Mouse (Mus musculus): ENCODE results near the gene Mpnd. TPM values are rescaled to one million over a fixed set of nuclear protein-coding genes. Genes with fewer than 3 reads are reported as not detected.

Gene Mpnd
- total and polyA plus RNA-seq, 3 experiments: 87.3 to 197 (median 90.5) TPM

DNA sequence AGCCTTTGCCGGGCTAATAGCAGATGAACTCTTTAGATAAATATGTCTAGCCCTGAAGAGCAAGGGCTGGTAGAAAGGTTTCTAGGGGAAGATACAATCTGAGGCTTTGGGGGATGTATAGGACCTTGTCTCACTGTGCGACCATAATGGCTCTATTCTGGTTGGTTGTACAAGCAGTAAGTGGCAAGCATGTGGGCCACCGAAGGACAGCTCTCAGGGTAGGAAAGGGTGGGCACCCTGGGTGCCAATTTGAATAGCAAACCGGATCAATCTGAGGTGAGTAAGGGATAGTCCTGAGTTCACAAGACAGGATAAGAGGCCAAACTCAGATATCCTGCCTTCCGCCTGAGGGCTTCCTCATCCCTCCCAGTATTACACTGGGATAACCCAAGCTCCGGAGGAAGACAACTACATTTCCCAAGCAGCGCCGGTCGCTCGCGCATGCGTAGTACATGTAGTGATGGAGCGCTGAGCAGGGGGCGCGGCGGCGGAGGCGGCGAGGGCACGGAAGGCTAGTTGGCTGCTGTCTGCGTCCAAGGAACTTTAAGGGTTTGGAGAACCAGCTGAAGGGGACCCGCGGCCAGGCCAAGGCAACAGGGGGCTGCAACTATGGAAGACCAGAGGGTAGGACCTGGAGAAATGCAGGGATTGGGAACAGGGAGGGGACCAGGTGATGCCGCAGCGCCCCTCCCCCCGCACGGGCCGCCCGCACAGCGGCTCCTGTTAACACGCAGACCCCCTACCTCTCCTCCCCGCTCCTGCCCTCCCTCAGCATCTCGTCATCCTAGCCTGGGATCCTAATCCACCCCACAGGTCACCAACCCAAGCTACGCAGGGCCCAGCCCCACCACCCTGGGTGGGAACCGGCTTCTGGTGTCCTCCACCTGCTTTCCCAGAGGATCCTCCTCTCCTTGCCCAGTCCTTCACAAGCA, 19.2 kb upstream of the Mpnd start, which contains the start of gene Fsd1:
Gene Fsd1, plus strand, starts transcription at position 480 of the 932 bp plus-strand sequence.
- DNase-seq: no peak

DNA sequence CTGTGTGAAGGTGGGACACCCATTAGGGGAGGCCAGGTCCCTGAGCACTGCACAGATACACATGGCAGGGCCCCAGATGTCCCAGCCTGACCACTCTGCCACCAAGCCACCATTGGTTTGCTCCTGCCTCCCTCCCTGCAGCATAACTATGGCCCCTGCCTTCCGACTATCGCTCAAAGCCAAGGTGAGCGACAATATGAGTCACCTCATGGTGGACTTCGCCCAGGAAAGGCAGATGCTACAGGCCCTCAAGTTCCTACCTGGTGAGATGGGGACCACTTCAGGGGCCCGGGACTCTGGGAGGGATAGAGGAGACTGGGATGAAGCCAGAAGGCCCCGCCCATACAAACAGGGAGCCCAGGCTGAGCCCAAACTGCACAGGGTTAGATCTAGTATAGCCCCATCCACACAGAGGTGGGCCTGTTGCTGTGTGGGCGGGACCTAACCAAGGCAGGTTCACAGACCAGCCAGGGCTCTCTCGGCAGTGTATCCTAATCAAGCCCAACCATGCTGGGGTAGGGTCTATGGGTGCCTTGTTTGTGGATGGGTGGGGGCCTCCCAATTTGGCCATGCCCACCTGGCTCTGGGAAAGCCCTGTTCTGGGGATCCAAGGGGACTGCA, 15.1 kb upstream of the Mpnd start:
- no peak for DNase-seq

DNA sequence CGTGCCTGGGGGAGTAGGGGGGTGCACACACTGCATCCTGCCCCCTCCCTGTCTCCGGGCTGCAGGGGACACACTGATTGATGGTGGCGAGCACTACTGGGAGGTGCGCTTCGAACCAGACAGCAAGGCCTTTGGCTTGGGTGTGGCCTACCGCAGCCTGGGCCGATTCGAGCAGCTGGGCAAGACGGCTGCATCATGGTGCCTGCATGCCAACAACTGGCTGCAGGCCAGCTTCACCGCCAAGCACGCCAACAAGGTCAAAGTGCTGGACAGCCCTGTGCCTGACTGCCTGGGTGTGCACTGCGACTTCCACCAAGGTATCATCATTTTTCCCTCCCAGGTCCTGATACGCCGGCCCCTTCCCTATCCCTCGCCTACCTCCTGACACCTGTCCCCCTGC, 9.5 kb upstream of the Mpnd start:
- peak; percentile 89 for DNase-seq

DNA sequence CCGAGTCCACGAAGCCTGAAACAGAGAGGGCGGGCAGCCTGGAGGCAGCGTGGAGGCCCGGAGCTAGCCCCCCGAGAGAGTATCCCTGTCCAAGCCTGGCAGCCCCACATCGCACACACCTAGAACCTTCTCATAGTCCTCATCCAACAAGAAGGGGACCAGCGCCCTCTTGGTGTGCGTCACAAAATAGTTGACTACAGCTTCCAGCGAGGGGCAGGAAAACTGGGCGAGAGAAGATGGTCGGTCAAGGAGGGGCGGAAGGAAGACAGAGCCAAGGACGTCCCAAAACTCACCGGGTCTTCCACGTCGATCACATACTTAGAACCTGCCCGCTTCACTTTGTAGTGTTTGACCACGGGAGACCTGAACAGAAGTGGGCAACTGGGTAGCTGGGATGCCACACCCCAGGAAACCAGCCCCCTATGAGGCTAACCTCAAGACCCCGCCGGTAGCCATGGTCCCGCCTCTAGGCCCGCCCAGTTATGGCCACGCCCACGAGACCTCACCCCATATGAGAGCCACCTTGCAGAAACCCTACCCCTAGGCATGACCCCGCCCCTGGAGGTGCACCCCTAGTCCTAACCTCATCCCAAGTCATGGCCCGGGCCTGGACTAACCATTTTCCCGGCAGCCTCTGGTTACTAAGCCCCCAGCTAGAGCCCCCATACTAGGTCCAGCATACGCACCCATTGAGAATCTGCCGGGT, 5.6 kb upstream of the Mpnd start:
- DNase-seq: no peak

DNA sequence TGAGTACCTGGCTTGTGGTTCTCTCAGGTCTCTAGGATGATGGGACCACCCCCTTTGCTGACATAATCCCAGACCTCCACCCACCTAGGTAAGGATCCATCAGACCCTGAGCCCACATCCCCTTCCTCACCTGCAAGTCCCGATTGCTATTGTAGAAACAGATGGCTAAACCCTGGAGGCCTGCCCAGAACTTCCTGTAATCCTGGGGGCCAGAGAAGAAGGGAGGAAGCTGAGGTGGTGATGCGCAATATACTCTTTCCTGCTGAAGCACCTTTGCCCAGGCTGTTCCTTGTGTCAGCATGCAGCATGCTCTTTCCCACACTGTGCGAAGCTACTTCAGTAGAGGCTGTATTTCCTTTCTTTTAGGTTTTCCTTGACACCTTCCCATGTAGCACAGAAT, 2.5 kb upstream of the Mpnd start:
- no peak for DNase-seq

DNA sequence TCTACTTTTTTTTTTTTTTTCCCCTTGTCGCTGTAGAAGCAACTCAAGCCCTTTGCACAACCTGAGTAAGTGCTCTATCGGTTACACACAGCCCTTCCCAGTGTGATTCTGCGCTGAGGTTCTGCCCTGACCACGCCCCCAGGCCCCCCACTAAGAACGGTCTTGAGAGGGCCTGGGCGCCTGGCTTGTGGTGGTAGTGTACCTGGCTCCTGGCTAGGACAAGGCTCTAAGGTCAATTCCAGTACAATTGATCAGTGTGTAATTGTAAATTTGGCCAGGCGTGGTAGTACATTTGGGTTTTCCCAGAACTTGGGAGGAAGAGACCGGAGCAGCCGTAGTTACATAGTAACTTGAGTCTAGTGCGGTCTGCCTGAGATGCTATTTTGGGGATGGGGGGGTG, 1.4 kb downstream of the Mpnd start:
- DNase-seq: no peak

DNA sequence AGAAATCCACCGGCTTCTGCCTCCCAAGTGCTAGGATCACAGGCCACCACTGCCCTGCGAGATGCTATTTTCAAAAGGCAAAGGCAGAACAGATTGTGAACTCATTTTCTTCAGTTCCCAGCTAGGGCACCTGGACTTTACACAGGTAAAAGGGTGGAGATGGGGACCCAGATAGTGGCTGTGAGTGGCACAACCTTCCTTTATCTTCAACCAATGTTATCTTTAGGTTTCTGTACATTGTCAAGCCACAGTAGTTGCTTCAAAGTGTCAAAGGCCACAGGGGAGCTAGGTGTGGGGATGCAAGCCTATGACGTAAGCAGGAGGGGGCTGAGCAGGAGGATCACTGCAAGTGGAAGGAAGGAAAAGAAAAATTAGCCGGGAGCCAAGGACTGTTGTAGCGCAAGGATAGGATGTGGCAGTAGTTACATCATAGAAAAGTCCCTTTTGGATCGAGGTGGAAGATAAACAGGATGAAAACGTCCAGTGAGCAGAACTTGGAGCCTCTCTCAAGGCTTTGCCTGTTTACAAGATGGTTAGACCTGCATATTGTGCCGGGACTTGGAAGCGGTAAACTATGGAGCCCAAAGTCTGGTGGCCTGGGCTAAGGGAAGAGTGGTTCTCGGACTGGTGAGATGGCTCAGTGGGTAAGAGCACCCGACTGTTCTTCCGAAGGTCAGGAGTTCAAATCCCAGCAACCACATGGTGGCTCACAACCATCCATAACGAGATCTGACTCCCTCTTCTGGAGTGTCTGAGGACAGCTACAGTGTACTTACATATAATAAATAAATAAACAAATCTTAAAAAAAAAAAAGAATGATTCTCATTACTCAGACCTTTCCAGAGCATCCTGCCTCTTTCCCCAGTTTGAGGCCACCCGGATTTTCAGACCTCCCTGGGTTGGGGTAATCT, 2.2 kb downstream of the Mpnd start:
- DNase-seq: no peak

DNA sequence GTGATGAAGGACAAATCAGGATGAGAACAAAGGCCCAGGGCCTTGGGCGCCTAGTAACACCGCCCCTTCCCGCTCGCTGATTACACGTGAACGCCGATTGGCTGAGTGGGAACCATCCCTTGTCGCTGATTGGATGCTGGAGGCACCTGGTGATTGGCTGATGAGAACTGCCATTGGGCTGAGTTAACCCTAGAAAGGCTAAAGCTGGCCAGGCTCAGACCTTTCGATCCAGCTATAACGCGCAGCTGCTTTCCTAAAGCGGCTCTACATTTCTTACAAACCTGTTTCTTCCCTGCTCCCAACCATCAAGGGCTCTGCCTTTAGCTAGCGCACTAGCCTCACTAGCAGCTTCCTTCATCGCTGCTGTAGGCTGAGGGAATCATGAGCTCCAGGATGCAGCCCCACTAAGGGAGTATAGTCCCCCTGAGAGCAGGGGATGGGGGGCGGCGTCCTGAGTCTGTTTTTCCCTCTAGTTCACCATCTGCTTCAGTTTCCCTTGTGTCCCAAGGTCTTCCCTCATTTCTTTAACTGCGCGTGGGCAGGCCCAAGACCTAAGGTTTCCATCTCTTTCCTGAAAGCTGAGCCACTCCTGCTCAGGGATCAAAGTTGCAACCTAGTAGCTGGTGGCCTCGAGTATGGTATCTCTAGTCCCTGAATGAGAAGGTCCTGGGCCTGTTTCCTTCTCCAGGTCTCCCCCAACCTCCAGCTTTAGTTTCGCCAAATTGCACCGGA, 3.0 kb downstream of the Mpnd start:
- peak; percentile 97 for DNase-seq

DNA sequence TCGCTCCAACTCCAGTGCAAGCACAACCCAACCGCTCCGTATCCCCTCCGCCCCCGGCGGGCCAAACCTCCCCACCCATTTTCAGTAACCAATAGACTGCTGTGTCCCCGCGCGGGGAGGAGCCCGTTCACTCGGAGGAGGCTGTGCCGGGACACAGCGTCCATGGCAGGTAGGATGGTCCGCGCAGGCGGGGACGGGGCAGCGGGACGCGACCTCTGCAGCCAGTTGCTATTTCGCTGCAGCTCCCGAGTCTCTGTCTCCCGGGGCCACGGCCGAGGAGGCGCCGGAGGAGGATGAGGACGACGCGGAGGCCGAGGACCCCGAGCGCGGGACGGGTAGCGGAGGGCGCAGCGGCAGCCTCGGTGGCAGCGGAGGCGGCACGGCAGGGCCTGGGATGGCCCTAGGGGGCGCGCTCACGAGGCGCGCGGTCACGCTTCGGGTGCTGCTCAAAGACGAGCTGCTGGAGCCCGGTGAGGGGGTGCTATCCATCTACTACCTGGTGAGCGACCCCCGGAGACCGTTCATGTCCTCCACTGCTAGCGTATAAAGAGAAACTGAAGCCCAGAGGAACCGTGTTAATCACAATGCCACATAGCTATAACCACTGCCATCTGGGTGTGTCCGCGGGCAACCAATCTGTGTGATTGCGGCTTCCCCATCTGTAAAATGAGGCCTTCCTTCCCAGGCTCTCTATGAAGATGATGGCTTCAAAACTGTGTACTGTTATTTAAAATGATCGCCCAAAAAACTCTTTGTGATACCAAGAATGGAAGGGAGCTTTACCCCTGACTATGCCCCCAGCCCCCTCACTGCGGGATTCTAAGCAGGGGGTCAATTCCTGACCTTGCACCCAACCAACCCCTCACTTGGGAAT, 3.8 kb downstream of the Mpnd start:
- peak; percentile 97 for DNase-seq

DNA sequence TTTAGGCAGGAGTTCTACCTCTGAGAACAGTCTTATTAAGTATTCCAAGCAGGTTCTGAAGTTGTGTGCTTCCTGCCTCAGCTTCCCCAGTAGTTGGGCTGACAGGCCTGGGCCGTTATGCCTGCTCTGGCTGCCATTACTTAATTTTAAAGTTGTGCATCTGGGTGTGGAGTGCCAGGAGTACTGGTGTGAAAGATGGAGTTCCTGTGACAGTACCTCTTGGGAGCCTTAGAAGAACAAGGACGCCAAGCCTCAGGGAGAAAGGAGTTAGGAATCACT, 4.4 kb downstream of the Mpnd start:
- no peak for DNase-seq

DNA sequence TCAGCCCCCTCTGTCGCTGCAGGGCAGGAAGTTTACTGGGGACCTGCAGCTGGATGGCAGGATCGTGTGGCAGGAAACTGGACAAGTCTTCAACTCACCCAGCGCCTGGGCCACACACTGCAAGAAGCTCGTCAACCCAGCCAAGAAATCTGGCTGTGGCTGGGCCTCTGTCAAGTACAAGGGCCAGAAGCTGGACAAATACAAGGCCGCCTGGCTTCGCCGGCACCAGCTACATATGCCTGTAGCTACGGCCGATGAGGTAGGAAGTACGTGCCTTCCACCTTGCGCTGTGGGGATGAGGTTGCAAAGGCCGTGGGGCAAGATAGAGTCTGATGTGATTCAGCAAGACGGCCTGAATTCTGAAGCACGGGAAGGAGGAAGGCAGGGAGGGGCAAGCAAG, 4.7 kb downstream of the Mpnd start:
- DNase-seq: no peak

DNA sequence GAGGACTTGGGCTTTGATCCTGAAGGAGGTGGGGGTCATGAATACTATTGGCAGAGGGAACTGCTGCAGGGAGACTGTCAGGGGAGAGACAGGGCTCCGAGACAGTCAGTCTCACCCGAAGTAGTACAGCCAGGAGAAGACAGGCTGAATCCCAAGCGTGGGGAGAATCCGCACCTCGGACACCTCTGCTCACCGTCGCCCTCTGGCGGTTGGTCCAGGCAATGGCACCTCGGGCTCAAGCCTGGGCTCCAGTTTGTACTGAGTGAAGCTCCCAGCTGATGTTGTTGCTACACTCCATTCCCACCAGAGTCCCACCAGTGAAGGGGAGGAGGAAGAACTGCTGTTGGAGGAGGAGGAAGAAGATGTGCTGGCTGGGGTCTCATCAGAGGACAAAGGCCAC, 5.2 kb downstream of the Mpnd start:
- DNase-seq: peak; percentile 86

DNA sequence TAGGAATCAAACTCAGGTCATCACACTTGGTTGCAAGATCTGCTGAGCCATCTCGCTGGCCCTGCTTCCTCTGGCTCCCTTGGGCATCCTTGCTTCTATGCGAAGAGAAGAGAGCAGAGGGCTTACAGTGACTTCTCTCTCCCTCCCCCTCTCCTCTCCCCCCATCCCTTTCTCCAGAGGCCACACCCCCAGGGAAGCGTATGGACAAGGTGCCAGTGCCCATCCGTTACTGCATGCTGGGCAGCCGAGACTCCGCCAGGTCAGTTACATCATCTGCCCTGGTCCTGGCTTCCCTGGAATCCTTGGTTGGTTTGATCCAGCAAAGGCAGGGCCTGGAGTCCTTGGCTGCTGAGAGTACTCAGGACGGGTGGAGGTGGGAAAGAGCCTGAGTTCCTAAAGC, 5.9 kb downstream of the Mpnd start:
- no peak for DNase-seq

DNA sequence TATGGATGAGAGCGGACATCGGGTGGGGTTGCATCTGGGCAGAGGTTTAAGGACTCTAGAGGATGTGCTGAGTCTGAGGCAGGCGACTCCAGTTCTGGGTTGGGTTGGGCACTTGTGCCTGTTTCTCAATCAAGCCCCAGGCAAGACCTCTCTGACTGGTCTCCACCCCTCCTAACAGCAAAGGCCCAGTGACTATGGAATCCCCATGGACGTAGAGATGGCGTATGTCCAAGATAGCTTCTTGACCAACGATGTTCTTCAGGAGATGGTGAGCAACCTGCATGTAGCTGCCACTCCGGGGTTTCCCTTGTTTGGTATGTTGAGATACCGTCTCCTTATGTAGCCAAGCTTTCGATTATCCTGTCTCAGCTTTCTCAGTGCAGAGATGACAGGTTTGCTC, 9.8 kb downstream of the Mpnd start:
- no peak for DNase-seq

DNA sequence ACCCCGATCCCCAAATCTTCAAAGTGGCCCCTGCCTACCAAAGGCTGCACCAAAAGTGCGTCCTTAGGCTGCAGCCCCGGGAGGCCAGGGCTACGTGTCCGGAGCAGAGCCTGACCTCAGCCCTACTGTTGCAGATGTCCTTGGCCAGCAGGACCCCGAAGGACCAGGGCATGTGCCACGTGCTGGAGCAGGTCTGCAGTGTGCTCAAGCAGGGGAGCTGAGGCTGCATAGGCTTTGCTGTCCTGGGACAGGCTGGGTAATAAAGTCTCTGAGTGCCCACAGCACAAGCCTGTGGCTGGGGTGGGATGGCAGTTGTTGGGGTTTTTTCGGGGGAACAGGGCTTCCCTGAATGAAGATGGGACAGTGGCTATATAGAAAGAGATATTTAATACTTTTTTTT, 10.9 kb downstream of the Mpnd start:
- peak; percentile 50 for DNase-seq

DNA sequence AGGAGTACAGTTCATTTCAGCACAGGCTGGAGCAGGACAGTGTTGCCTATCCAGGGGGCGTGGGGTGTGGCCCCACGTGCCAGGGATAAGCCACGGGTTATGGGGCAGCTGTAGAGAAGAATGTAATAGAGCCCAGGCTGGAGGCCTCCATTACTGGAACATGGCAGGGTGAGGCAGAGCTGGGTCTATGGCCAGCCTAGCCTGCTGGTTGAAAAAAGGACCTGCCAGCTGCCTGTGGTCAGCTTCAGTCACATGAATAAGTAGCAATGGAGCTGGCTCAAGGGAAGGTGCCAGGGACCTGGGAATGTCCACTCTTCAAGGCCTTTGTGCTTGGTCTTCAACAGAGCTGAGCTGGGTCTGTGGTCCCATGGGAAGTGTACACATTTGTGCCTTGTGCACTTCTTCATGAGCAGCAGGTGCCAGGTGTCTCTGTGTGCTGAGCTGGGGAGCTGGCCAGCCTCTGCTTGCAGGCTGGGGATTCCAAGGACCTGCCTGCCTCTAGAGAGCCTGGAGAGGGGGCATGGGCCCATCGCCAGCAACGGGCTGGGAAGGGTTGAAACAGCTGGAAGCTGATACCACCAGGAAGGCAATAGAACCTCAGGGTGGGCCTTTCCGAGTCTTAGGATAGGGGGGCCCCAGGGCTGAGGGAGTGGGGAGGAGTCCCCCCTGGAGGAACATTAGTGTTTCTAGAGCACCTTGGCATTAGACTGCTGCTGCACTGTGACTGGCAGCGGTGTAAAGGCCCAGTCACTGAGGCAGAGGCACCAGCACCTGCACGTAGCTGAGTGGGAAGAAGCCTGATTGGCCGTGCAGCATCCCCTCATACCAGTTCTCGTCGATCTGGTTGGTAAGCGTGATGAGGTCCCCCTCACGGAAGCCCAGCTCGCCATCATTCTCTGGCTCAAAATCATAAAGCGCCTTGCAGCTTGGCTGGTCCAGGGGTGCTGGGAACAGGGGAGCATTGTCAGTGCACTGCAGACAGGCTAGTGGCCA, 11.6 kb downstream of the Mpnd start:
- DNase-seq: peak; percentile 39

DNA sequence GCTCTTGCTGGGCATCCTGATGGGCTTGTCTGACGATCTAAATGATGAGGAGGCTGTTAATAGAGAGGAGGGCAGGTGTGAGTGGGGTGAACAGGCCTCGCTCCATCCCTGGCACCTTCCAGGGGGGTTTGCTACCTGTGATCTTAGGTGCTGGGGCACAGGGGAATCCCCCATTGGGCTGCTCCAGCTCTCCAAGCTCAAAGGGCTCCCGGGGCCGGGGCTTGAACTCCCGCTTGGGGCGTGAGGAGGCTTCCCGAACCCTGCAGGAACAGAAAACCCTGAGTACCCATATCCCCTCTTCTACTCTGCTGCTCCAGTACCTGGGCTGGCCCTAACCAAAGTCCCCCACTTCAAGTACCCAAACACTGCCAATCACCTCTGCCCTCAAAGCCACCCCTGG, 12.3 kb downstream of the Mpnd start:
- DNase-seq: no peak

DNA sequence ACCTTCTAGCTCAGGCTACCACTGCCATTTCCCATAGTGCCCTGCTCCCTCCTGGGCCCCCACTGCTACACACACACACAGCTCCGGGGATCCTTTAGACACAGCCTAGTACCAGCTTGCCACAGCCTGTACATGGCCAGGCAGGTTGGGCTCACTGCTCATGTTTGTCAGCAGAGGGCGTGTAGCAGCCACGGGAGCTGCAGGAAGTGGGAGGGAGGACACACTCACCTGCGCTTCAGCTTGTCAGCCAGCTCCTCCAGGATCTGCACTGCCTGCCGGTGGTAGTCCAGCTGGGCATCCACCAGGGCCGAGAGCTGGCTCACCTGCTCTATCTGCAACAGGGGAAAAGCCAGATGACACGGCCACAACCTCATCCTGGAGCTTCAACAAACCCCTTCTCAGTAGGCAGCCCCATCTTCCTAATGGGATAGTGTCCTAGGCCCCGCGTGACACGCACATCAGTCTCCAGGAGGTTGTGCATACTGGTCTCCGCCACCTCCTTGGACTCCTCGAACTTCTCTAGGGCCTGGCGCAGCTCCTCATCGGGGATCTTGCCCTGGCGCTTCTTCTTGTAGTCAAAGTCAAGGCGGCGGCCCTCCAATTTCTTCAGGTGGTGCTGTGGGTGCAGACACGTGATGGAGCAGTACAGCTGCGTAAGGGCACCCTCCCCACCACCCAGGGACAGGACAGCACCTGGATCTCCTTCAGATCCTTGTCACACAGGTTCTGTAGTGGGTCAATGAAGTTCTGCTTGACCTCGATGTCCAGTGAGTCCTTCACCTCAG, 13.0 kb downstream of the Mpnd start:
- DNase-seq: peak; percentile 59

All from adrenal gland, adult 2 months (tissue).